Mouse (Mus musculus) CH12.LX (cell line): ENCODE measurements around the gene Syt1.

Experiments used
- CTCF ChIP-seq, 2 experiments: IDR thresholded peaks in 1 of 2; conservative IDR thresholded peaks in 1 of 2; 2 replicates each; pipeline ENCODE4 v1.5.1; 2011 to 2012; ENCODE audit warnings: low read depth in 2 of 2, low read length in 2 of 2, improper control_type of control experiment in 1 of 2, inconsistent platforms in 1 of 2, mild to moderate bottlenecking in 1 of 2, moderate library complexity in 1 of 2
- ELF1 ChIP-seq: IDR thresholded peaks from 2 replicates; pipeline ENCODE4 v1.6.1; 2014; ENCODE audit warnings: low read depth, mild to moderate bottlenecking, inconsistent platforms, low read length, improper control_type of control experiment
- EP300 ChIP-seq: IDR thresholded peaks from 2 replicates; pipeline ENCODE4 v1.6.1; 2011; ENCODE audit warnings: low read length, improper control_type of control experiment
- GABPA ChIP-seq: IDR thresholded peaks from 2 replicates; pipeline ENCODE4 v1.6.1; 2012; ENCODE audit warnings: low read depth, low read length, improper control_type of control experiment, inconsistent platforms; ENCODE audit not compliant: insufficient replicate concordance
- HCFC1 ChIP-seq: IDR thresholded peaks from 2 replicates; pipeline ENCODE4 v1.6.1; 2012; ENCODE audit warnings: low read depth, mild to moderate bottlenecking, inconsistent platforms, low read length, improper control_type of control experiment
- IRF4 ChIP-seq: IDR thresholded peaks from 2 replicates; pipeline ENCODE4 v1.6.1; 2014; ENCODE audit warnings: low read depth, mild to moderate bottlenecking, inconsistent platforms, low read length, improper control_type of control experiment
- MAX ChIP-seq: IDR thresholded peaks from 2 replicates; pipeline ENCODE4 v1.6.1; 2011; ENCODE audit warnings: low read length, improper control_type of control experiment
- MAZ ChIP-seq: IDR thresholded peaks from 2 replicates; pipeline ENCODE4 v1.6.1; 2012; ENCODE audit warnings: low read depth, mild to moderate bottlenecking, inconsistent platforms, low read length, improper control_type of control experiment, moderate library complexity
- MYC ChIP-seq: IDR thresholded peaks from 2 replicates; pipeline ENCODE4 v1.6.1; 2011; ENCODE audit warnings: low read depth, mild to moderate bottlenecking, improper control_type of control experiment, low read length
- POLR2A ChIP-seq: IDR thresholded peaks from 2 replicates; pipeline ENCODE4 v1.6.1; 2011; ENCODE audit warnings: low read depth, mild to moderate bottlenecking, improper control_type of control experiment, low read length
- USF1 ChIP-seq: IDR thresholded peaks from 2 replicates; pipeline ENCODE4 v1.6.1; 2014; ENCODE audit warnings: low read depth, mild to moderate bottlenecking, inconsistent platforms, low read length, improper control_type of control experiment
- ZC3H11A ChIP-seq: IDR thresholded peaks from 2 replicates; pipeline ENCODE4 v1.6.1; 2012; ENCODE audit warnings: low read depth, mild to moderate bottlenecking, inconsistent platforms, low read length, improper control_type of control experiment
- ZKSCAN1 ChIP-seq: IDR thresholded peaks from 2 replicates; pipeline ENCODE4 v1.6.1; 2012; ENCODE audit warnings: low read depth, inconsistent platforms, low read length, improper control_type of control experiment, borderline replicate concordance

GRCm38 (mm10) chr10:108601672-108602412 lies 408.9 kb downstream of the Syt1 start:
- no peak for TF ChIP-seq CTCF (conservative IDR thresholded peaks at IDR 0.05 in 1 of 2, IDR thresholded peaks at IDR 0.05 in 1 of 2; ENCODE audit: low read depth in 2 of 2, low read length in 2 of 2)
- TF ChIP-seq POLR2A: no peak
- no peak for TF ChIP-seq HCFC1
- TF ChIP-seq GABPA: no peak
- TF ChIP-seq MAZ: no peak
- TF ChIP-seq MYC: no peak
- TF ChIP-seq EP300: no peak
- no peak for TF ChIP-seq ZKSCAN1
- no peak for TF ChIP-seq MAX
- no peak for TF ChIP-seq USF1
- TF ChIP-seq IRF4: no peak
- TF ChIP-seq ELF1: no peak
- no peak for TF ChIP-seq ZC3H11A
